Mouse (Mus musculus): ENCODE results near the gene Gm20388. TPM values are rescaled to one million over a fixed set of nuclear protein-coding genes. Genes with fewer than 3 reads are reported as not detected.

The Gm20388 gene
- polyA plus RNA-seq, 1 experiment, result 28.1 TPM

DNA sequence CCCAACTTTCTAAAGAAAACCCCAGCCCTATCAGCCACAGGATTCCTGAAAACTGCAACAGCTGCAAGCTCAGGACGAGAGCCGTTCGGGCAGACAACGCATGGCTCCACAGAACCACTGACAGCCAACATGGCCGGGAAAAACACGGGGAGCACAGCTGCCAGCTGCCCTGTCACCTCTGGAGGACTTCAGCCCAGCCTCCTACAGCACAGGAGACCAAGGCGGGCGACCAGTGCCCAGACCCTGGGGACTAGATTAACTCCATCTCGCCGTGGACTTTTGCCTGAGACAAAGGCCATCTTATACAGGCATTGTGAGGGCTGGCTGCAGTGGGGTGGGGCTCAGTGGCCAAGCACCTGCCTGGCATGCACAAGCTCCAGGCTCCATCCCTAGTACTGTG, 1739.3 kb downstream of the Gm20388 start:
- Histone ChIP-seq H3K27ac (ENCODE audit: insufficient read depth, low read length) (no peak overlapping the region), H3K4me3 (ENCODE audit: low read depth, low read length) (no peak overlapping the region), H3K36me3 (ENCODE audit: control insufficient read depth, insufficient read depth, low read length, poor library complexity, severe bottlenecking) (no peaks in the 10 kb centered on the region), H3K27me3 (ENCODE audit: control insufficient read depth, insufficient read depth, low read length, poor library complexity, severe bottlenecking) (no peaks in the 10 kb centered on the region), H3K4me1 (ENCODE audit: control insufficient read depth, insufficient read depth, low read length) (no peaks in the 10 kb centered on the region), H3K9me3 (replicated peaks; ENCODE audit: control insufficient read depth, insufficient read depth, low read length, poor library complexity, severe bottlenecking) (no peaks in the 10 kb centered on the region), H3K9ac (ENCODE audit: low read depth, poor library complexity, severe bottlenecking) (no peak overlapping the region)
- no peak for TF ChIP-seq CTCF (IDR thresholded peaks at IDR 0.05; ENCODE audit: low read depth, low read length)

DNA sequence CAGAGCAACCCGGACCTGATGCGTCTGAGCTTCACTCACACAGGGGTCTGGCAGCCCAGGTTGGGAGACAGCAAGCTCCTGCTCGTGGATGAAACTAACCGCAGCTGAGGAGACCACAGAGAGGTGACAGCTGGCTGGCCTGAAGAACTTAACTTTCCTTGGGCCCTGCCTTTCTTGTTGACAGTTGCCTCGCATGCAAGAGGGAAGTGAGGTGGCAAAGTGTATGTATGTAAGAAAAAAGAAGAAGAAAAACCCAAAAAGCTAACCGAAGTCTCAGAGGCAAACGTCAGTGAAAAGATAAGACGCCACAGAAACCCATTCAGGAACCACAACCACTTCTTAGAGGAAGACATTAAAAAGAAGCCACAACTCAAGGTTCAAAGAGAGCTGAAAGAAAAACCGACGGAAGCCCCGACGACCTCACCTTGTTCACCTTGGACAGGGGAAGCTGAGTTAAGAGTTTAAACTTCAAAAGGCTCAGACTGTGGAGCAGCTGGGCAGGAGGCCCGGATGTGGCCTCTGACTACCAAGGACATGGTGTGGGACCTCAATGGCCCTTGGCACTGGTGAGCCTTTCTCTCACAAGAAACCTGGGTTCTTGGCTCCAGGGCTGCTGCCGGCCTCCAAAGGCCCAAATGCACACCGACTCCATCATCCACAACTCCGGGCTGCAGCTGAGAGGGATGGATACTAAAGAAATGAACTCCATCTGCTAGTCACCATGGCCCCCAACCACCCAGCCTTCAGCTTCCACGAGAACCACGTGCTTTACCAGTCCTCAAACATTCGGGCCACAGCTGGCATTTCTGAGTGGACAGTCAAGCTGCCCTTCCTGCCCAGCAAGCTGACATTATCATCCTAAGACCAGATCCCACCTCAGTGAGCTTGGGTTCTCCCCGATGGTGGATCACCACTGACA, 1740.0 kb downstream of the Gm20388 start:
- Histone ChIP-seq H3K27me3 (ENCODE audit: control insufficient read depth, insufficient read depth, low read length, poor library complexity, severe bottlenecking) (no peaks in the 10 kb centered on the region), H3K9ac (ENCODE audit: low read depth, poor library complexity, severe bottlenecking) (peak overlapping the region; percentile 90; the same call in 1 of the 2 replicates), H3K36me3 (ENCODE audit: control insufficient read depth, insufficient read depth, low read length, poor library complexity, severe bottlenecking) (no peaks in the 10 kb centered on the region), H3K4me3 (ENCODE audit: low read depth, low read length) (peak overlapping the region; percentile 14), H3K27ac (ENCODE audit: insufficient read depth, low read length) (no peak overlapping the region), H3K4me1 (ENCODE audit: control insufficient read depth, insufficient read depth, low read length) (no peaks in the 10 kb centered on the region), H3K9me3 (replicated peaks; ENCODE audit: control insufficient read depth, insufficient read depth, low read length, poor library complexity, severe bottlenecking) (no peaks in the 10 kb centered on the region)
- TF ChIP-seq POLR2A (IDR thresholded peaks at IDR 0.05; ENCODE audit: insufficient read depth, low read length) (no peak), EP300 (IDR thresholded peaks at IDR 0.05; ENCODE audit: insufficient read depth, low read depth, low read length) (no peak), CTCF (IDR thresholded peaks at IDR 0.05; ENCODE audit: low read depth, low read length) (no peak)

DNA sequence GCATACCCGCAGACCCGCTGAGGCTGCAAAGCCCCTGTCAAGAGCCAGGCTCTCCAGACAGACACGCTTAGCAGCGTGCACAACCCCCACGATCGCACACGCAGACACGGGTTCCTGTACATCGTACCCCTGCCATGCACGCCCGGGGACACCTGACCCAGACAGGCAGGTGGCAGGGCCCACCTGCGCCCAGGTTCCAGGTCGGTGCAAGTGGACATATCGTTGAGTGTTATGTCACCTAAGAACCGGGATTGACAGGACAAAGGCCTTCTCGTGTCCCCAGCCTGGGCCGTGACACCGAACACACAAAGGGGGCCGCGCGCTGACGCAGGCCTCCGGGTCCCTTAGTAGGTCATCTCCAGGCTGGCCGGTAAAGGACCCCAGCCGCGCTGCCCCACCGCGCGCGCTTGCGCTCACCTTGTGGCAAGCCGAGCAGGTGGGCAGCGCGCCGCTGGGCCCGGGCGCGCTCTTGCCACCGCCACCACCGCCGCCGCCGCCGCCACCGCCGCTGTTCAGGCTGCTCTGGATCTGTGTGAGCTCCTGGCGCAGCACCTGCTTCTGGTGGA, 1740.8 kb downstream of the Gm20388 start:
- H3K36me3 ChIP-seq (ENCODE audit: control insufficient read depth, insufficient read depth, low read length, poor library complexity, severe bottlenecking), result no peaks in the 10 kb centered on the region
- peak overlapping the region; percentile 78 for H3K4me3 ChIP-seq (ENCODE audit: low read depth, low read length)
- H3K9ac ChIP-seq (ENCODE audit: low read depth, poor library complexity, severe bottlenecking), result peak overlapping the region; percentile 90
- H3K9me3 ChIP-seq (replicated peaks; ENCODE audit: control insufficient read depth, insufficient read depth, low read length, poor library complexity, severe bottlenecking), result no peaks in the 10 kb centered on the region
- H3K27me3 ChIP-seq (ENCODE audit: control insufficient read depth, insufficient read depth, low read length, poor library complexity, severe bottlenecking), result no peaks in the 10 kb centered on the region
- no peak overlapping the region for H3K27ac ChIP-seq (ENCODE audit: insufficient read depth, low read length)
- TF ChIP-seq POLR2A (IDR thresholded peaks at IDR 0.05; ENCODE audit: insufficient read depth, low read length) (no peak), EP300 (IDR thresholded peaks at IDR 0.05; ENCODE audit: insufficient read depth, low read depth, low read length) (no peak), CTCF (IDR thresholded peaks at IDR 0.05; ENCODE audit: low read depth, low read length) (no peak)
- H3K4me1 ChIP-seq (ENCODE audit: control insufficient read depth, insufficient read depth, low read length), result no peaks in the 10 kb centered on the region

DNA sequence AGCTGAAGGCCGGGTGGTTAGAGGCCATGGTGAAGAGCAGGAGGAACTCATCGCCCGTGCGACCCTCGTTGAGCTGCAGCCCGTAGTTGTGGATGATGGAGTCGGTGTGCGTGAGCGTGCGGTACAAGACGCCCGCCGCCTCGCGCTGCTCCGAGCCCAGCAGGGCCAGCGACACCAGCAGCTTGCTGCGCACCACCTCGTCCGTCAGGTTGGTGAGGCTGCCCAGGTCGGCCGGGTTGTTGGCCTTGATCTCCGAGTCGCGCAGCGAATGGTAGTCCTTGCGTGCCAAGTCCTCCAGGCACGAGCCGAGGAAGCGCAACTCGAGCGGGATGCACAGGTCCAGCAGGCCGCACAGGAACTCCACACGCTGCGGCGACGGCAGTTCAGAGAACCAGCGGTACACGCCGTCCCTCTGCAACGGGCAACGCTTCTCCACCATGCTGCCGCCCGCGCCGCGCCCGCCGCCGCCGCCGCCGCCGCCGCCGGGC, 1741.3 kb downstream of the Gm20388 start:
- TF ChIP-seq EP300 (IDR thresholded peaks at IDR 0.05; ENCODE audit: insufficient read depth, low read depth, low read length) (no peak), CTCF (IDR thresholded peaks at IDR 0.05; ENCODE audit: low read depth, low read length) (no peak), POLR2A (IDR thresholded peaks at IDR 0.05; ENCODE audit: insufficient read depth, low read length) (no peak)
- Histone ChIP-seq H3K27me3 (ENCODE audit: control insufficient read depth, insufficient read depth, low read length, poor library complexity, severe bottlenecking) (no peaks in the 10 kb centered on the region), H3K4me1 (ENCODE audit: control insufficient read depth, insufficient read depth, low read length) (no peaks in the 10 kb centered on the region), H3K9me3 (replicated peaks; ENCODE audit: control insufficient read depth, insufficient read depth, low read length, poor library complexity, severe bottlenecking) (no peaks in the 10 kb centered on the region), H3K4me3 (ENCODE audit: low read depth, low read length) (peak overlapping the region; percentile 78), H3K9ac (ENCODE audit: low read depth, poor library complexity, severe bottlenecking) (peak overlapping the region; percentile 90), H3K36me3 (ENCODE audit: control insufficient read depth, insufficient read depth, low read length, poor library complexity, severe bottlenecking) (no peaks in the 10 kb centered on the region), H3K27ac (ENCODE audit: insufficient read depth, low read length) (no peak overlapping the region)

DNA sequence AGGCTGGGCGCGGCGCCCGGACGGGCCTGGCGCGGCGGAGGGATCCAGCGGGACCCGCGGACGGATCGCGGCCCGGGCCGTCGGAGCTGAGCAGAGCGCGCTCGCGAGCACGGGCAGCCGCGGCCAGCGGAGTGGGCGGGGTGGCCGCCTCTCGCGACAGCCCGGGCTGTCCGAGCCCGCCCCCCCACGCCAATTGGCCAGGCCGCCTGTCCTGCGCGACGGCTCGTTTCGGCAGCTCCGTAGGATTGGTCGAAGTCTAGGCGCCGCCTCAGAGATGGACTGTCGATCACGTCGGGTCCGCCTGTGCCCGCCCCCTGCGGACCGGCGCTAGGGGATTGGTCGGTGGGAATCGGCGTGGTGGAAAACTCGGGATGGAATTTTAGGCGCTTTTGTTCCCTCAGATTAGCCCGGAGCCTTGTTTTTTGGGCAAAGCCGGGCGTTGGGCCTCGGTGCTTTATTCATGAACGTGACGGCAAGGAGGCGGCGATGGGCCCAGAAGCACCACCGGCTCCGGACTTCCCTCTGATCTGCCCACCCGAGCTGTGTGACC, 1742.2 kb downstream of the Gm20388 start, which contains the start of gene Zcchc14:
Gene Zcchc14, minus strand, starts transcription at position 128 of the 550 bp plus-strand sequence.
- Histone ChIP-seq H3K4me1 (ENCODE audit: control insufficient read depth, insufficient read depth, low read length) (no peaks in the 10 kb centered on the region), H3K4me3 (ENCODE audit: low read depth, low read length) (peak within 1 kb of the TSS; percentile 78), H3K27ac (ENCODE audit: insufficient read depth, low read length) (peak within 1 kb of the TSS; percentile 34; the same call in 1 of the 2 replicates), H3K9ac (ENCODE audit: low read depth, poor library complexity, severe bottlenecking) (peak within 1 kb of the TSS; percentile 90), H3K9me3 (replicated peaks; ENCODE audit: control insufficient read depth, insufficient read depth, low read length, poor library complexity, severe bottlenecking) (no peaks in the 10 kb centered on the region), H3K36me3 (ENCODE audit: control insufficient read depth, insufficient read depth, low read length, poor library complexity, severe bottlenecking) (no peaks in the 10 kb centered on the region), H3K27me3 (ENCODE audit: control insufficient read depth, insufficient read depth, low read length, poor library complexity, severe bottlenecking) (no peaks in the 10 kb centered on the region)
- TF ChIP-seq POLR2A (IDR thresholded peaks at IDR 0.05; ENCODE audit: insufficient read depth, low read length) (no peak), EP300 (IDR thresholded peaks at IDR 0.05; ENCODE audit: insufficient read depth, low read depth, low read length) (no peak), CTCF (IDR thresholded peaks at IDR 0.05; ENCODE audit: low read depth, low read length) (no peak)

All from ES-Bruce4 (cell line).